Mouse (Mus musculus): Measurements from ENCODE around the gene Stard9. TPM values are rescaled to one million over a fixed set of nuclear protein-coding genes. Genes with fewer than 3 reads are reported as not detected.

The Stard9 gene
- polyA plus RNA-seq, 1 experiment from 2014 or later: 3.6 TPM

DNA sequence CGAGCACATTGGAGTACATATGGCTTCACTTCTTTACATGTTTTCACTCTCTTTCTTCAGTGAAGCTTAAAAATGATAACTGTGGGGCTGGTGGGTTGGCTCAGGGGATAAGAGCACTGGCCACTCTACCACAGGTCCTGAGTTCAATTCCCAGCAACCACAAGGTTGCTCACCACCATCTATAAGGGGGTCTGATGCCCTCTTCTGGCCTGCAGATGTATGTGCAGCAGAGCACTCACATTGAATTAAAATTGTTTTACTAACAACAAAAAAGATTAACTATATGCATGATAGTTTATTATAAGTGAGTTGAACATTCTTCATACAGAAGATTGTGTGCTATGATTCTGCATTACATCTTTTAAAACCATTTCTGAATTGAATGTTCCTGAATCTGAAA, 9.4 kb upstream of the Stard9 start:
- Histone ChIP-seq H3K4me3 (ENCODE audit: low read length) (no peak overlapping the region), H3K36me3 (ENCODE audit: control insufficient read depth, insufficient read depth) (peaks cover 21% of the 10 kb centered on the region), H3K27me3 (ENCODE audit: control insufficient read depth, insufficient read depth, low read length) (no peaks in the 10 kb centered on the region), H3K4me2 (ENCODE audit: low read depth, low read length) (no peak overlapping the region), H3K27ac (ENCODE audit: low read length) (no peak overlapping the region), H3K9me3 (replicated peaks; ENCODE audit: control insufficient read depth, low read length) (no peaks in the 10 kb centered on the region), H3K4me1 (ENCODE audit: control insufficient read depth, insufficient read depth, low read length) (no peaks in the 10 kb centered on the region), H3K9ac (ENCODE audit: low read length) (no peak overlapping the region)
- WGBS: 100% methylated on average over 1 of the region's 1 CpGs
- ATAC-seq (replicated peaks; ENCODE audit: extremely low read depth, insufficient read depth, low FRiP score): no peak

DNA sequence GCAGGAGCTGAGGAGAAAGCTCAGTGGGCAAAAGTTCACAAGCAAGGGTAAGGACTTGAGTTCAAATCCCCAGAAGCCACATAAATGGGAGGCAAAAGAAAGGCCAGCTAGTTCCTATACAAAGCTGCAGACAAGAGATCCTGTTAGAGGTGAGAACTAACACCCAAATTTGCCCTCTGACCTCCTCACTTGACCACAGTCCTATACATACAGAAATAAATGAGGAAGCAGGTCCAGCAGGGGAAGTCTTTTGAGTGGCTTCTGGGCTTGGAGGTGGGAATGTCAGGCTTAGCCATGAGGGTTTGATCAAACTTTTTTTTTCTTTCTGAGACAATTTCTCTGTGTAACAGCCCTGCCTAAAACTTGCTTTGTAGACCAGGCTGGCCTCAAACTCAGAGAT, 6.0 kb upstream of the Stard9 start:
- ATAC-seq (replicated peaks; ENCODE audit: extremely low read depth, insufficient read depth, low FRiP score): no peak
- H3K9me3 ChIP-seq (replicated peaks; ENCODE audit: control insufficient read depth, low read length): no peaks in the 10 kb centered on the region
- H3K9ac ChIP-seq (ENCODE audit: low read length): no peak overlapping the region
- H3K36me3 ChIP-seq (ENCODE audit: control insufficient read depth, insufficient read depth): peaks cover 8% of the 10 kb centered on the region
- no peaks in the 10 kb centered on the region for H3K4me1 ChIP-seq (ENCODE audit: control insufficient read depth, insufficient read depth, low read length)
- no peak overlapping the region for H3K4me3 ChIP-seq (ENCODE audit: low read length)
- H3K27ac ChIP-seq (ENCODE audit: low read length): no peak overlapping the region
- no peaks in the 10 kb centered on the region for H3K27me3 ChIP-seq (ENCODE audit: control insufficient read depth, insufficient read depth, low read length)
- no peak overlapping the region for H3K4me2 ChIP-seq (ENCODE audit: low read depth, low read length)

DNA sequence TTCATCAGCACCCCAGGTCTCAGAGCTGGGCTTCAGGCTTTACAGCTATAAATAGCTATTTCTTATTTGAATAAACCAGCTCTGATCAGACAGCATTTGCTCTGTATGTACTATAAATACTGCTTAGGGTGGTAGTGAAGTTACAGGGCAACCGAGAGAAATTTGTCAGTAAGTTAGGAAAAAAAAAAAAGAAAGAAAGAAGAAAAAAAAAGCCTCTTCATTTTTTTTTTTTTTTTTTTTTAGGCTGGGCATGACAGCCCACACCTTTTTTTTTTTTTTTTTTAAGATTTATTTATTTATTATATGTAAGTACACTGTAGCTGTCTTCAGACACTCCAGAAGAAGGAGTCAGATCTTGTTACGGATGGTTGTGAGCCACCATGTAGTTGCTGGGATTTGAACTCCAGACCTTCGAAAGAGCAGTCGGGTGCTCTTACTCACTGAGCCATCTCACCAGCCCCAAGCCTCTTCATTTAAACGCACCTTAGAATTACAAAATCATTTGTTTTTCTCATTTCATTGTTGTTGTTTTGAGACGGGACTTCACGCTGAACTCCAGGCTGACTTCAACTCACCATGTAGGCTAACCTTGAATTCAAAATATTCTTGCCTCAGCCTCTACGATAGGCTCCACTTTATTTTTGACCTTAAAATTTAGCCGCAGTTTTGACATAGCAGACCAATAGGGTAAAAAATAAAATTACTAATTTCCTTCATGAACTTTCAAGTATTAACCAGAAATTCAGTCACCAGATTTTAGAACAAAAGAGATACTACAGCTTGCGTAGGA, 650 bp upstream of the Stard9 start:
- Histone ChIP-seq H3K4me3 (ENCODE audit: low read length) (peak overlapping the region; percentile 75), H3K4me2 (ENCODE audit: low read depth, low read length) (peak overlapping the region; percentile 66), H3K27me3 (ENCODE audit: control insufficient read depth, insufficient read depth, low read length) (no peaks in the 10 kb centered on the region), H3K27ac (ENCODE audit: low read length) (peak overlapping the region; percentile 42; the same call in 1 of the 2 replicates), H3K9ac (ENCODE audit: low read length) (peak overlapping the region; percentile 57), H3K36me3 (ENCODE audit: control insufficient read depth, insufficient read depth) (peaks cover 3% of the 10 kb centered on the region), H3K9me3 (replicated peaks; ENCODE audit: control insufficient read depth, low read length) (no peaks in the 10 kb centered on the region), H3K4me1 (ENCODE audit: control insufficient read depth, insufficient read depth, low read length) (peaks cover 21% of the 10 kb centered on the region)
- no peak for ATAC-seq (replicated peaks; ENCODE audit: extremely low read depth, insufficient read depth, low FRiP score)
- WGBS: 24% methylated on average over 10 of the region's 10 CpGs

DNA sequence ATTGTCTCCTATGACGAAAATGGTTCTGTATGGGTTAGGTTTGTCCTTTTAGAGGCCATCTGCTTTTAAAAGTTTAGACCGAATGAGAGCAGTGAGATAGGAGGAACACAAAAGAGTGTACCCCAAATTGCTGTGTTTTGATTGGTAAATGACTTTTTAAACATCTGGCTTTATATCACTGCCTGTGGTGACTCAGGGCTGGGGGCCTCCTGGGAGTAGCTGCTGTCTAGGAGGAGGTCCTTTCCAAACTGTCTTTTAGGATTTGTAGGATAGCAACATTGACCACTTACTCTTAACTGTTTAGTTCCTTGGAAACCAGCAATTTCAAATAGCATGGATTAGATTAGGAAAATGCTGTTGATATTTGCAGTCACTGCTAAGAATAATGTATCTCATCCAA, 1.3 kb downstream of the Stard9 start:
- 69% methylated on average over 2 of the region's 2 CpGs for WGBS
- no peak for ATAC-seq (replicated peaks; ENCODE audit: extremely low read depth, insufficient read depth, low FRiP score)
- H3K4me2 ChIP-seq (ENCODE audit: low read depth, low read length): peak overlapping the region; percentile 81
- H3K9ac ChIP-seq (ENCODE audit: low read length): no peak overlapping the region
- no peaks in the 10 kb centered on the region for H3K27me3 ChIP-seq (ENCODE audit: control insufficient read depth, insufficient read depth, low read length)
- no peak overlapping the region; the same call in 1 of the 2 replicates for H3K4me3 ChIP-seq (ENCODE audit: low read length)
- H3K4me1 ChIP-seq (ENCODE audit: control insufficient read depth, insufficient read depth, low read length): peaks cover 21% of the 10 kb centered on the region
- H3K27ac ChIP-seq (ENCODE audit: low read length): no peak overlapping the region
- H3K9me3 ChIP-seq (replicated peaks; ENCODE audit: control insufficient read depth, low read length): no peaks in the 10 kb centered on the region
- H3K36me3 ChIP-seq (ENCODE audit: control insufficient read depth, insufficient read depth): peaks cover 10% of the 10 kb centered on the region

DNA sequence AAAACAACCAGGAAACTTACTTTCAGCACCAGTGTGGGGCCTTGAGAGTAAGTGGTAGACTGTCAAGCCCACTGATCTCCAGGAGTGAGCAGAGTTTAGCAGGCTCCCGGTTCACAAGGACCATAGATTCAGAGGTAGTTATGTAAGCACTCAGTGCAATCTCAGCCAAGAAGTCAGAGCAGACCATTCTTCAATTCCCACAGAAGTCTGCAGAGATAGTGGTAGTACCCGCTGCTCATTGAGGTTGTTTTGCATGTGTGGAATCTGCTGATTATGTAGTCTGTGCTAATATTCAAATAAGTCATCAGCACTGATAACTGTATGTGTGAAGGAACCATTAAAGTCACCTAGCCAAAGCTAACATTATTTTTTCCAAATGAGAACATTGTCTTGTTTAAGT, 1.7 kb downstream of the Stard9 start:
- no peak for ATAC-seq (replicated peaks; ENCODE audit: extremely low read depth, insufficient read depth, low FRiP score)
- H3K36me3 ChIP-seq (ENCODE audit: control insufficient read depth, insufficient read depth): peaks cover 10% of the 10 kb centered on the region
- whole genome bisulfite sequencing: 39% methylated on average over 2 of the region's 2 CpGs
- no peak overlapping the region for H3K9ac ChIP-seq (ENCODE audit: low read length)
- no peaks in the 10 kb centered on the region for H3K9me3 ChIP-seq (replicated peaks; ENCODE audit: control insufficient read depth, low read length)
- H3K4me3 ChIP-seq (ENCODE audit: low read length): no peak overlapping the region
- no peaks in the 10 kb centered on the region for H3K27me3 ChIP-seq (ENCODE audit: control insufficient read depth, insufficient read depth, low read length)
- peak overlapping the region; percentile 17; the same call in 1 of the 2 replicates for H3K4me2 ChIP-seq (ENCODE audit: low read depth, low read length)
- 0 out of 2 replicates have a peak overlapping the region, but pooled peaks have one; percentile 2 for H3K27ac ChIP-seq (ENCODE audit: low read length)
- peaks cover 21% of the 10 kb centered on the region for H3K4me1 ChIP-seq (ENCODE audit: control insufficient read depth, insufficient read depth, low read length)

DNA sequence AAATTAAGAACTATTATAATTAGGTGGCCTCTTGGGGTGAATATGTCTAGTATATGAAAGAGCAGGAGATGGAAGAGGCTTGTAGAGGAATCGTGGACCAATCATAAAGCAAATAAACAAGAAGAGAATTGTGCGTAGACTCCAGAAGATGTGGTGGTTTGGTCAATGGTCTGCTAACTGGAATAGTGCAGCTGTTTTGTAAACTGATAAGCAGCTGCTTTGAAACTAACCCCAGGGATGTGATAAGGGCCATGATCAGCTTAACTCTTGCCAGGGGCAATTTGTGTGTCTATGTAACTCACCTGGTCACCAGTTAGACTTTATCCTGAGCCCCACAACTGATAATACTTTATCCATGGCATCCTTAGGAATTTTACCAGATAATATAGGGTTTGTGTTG, 2.6 kb downstream of the Stard9 start:
- ATAC-seq (replicated peaks; ENCODE audit: extremely low read depth, insufficient read depth, low FRiP score): no peak
- no peak overlapping the region; the same call in 1 of the 2 replicates for H3K4me2 ChIP-seq (ENCODE audit: low read depth, low read length)
- H3K4me1 ChIP-seq (ENCODE audit: control insufficient read depth, insufficient read depth, low read length): peaks cover 21% of the 10 kb centered on the region
- H3K9me3 ChIP-seq (replicated peaks; ENCODE audit: control insufficient read depth, low read length): no peaks in the 10 kb centered on the region
- no peaks in the 10 kb centered on the region for H3K27me3 ChIP-seq (ENCODE audit: control insufficient read depth, insufficient read depth, low read length)
- peaks cover 10% of the 10 kb centered on the region for H3K36me3 ChIP-seq (ENCODE audit: control insufficient read depth, insufficient read depth)
- peak overlapping the region; percentile 39 for H3K27ac ChIP-seq (ENCODE audit: low read length)
- no peak overlapping the region for H3K9ac ChIP-seq (ENCODE audit: low read length)
- H3K4me3 ChIP-seq (ENCODE audit: low read length): no peak overlapping the region
- WGBS: 70% methylated on average over 2 of the region's 2 CpGs

DNA sequence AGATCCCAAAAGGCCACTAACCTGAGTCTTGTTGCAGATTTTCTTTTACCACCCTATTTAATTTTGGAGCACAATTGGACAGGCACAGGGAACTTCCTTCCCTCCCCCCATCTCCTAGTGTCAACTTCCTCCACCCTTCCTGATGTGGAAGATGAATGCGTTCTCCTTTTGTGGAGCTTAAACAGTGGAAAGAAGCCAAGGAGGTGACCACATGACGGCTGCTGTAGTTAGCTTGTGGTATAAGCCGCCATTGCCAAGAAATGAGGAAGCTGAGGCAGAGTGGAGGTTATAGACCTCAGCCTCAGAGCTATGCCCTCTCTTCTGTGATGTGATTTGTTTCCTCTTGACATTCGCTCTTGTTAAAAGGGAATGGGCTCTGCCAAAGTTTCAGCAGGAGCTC, 3.0 kb downstream of the Stard9 start:
- Histone ChIP-seq H3K9ac (ENCODE audit: low read length) (no peak overlapping the region), H3K4me3 (ENCODE audit: low read length) (no peak overlapping the region), H3K4me2 (ENCODE audit: low read depth, low read length) (peak overlapping the region; percentile 4; the same call in 1 of the 2 replicates), H3K9me3 (replicated peaks; ENCODE audit: control insufficient read depth, low read length) (no peaks in the 10 kb centered on the region), H3K36me3 (ENCODE audit: control insufficient read depth, insufficient read depth) (peaks cover 10% of the 10 kb centered on the region), H3K4me1 (ENCODE audit: control insufficient read depth, insufficient read depth, low read length) (peaks cover 21% of the 10 kb centered on the region), H3K27me3 (ENCODE audit: control insufficient read depth, insufficient read depth, low read length) (no peaks in the 10 kb centered on the region), H3K27ac (ENCODE audit: low read length) (peak overlapping the region; percentile 39)
- ATAC-seq (replicated peaks; ENCODE audit: extremely low read depth, insufficient read depth, low FRiP score): no peak
- WGBS: 57% methylated on average over 4 of the region's 4 CpGs

DNA sequence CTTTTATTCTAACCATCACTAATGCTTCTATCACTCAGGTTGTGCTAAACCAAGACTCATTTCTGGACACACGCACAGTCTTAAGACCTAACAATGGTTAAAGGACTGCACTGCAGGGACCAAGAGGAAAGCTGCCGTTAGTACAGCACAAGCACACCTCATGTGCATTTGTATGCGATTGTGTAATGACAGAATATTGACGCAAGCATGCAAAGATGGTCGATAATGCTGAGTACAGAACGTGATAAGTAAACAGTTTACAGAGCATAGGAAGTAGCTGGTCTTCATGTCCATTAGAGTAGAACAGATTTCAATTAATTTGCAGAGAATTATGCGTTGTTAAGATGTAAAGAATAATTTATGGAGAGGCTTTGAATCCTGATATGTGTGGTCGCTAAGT, 11.9 kb downstream of the Stard9 start:
- no peaks in the 10 kb centered on the region for H3K4me1 ChIP-seq (ENCODE audit: control insufficient read depth, insufficient read depth, low read length)
- no peaks in the 10 kb centered on the region for H3K9me3 ChIP-seq (replicated peaks; ENCODE audit: control insufficient read depth, low read length)
- H3K4me3 ChIP-seq (ENCODE audit: low read length): no peak overlapping the region
- no peak for ATAC-seq (replicated peaks; ENCODE audit: extremely low read depth, insufficient read depth, low FRiP score)
- no peak overlapping the region for H3K9ac ChIP-seq (ENCODE audit: low read length)
- H3K27ac ChIP-seq (ENCODE audit: low read length): no peak overlapping the region
- H3K27me3 ChIP-seq (ENCODE audit: control insufficient read depth, insufficient read depth, low read length): no peaks in the 10 kb centered on the region
- 90% methylated on average over 8 of the region's 8 CpGs for WGBS
- no peak overlapping the region for H3K4me2 ChIP-seq (ENCODE audit: low read depth, low read length)
- H3K36me3 ChIP-seq (ENCODE audit: control insufficient read depth, insufficient read depth): no peaks in the 10 kb centered on the region

DNA sequence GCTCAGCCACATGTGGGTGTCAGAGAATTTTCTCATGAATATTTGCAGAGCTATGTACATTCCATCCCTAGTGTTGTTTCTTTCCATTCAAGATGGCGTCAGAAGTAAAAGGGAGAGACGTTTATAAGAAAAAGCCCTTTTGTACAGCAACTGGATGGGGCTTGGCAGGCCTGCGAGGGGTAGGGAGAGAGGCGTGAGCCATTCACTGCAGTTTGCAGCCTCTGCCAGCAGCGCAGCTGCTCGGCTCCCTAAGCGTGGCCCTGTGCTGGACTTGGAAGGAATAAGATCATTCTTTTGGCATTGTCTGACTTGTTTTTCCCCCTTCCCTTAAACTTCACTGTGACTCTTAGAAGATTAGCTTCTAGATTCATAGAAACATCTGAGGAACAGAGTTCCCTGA, 14.9 kb downstream of the Stard9 start:
- Histone ChIP-seq H3K9me3 (replicated peaks; ENCODE audit: control insufficient read depth, low read length) (no peaks in the 10 kb centered on the region), H3K36me3 (ENCODE audit: control insufficient read depth, insufficient read depth) (no peaks in the 10 kb centered on the region), H3K4me2 (ENCODE audit: low read depth, low read length) (no peak overlapping the region), H3K27ac (ENCODE audit: low read length) (peak overlapping the region; percentile 32; the same call in 1 of the 2 replicates), H3K27me3 (ENCODE audit: control insufficient read depth, insufficient read depth, low read length) (no peaks in the 10 kb centered on the region), H3K4me3 (ENCODE audit: low read length) (no peak overlapping the region), H3K4me1 (ENCODE audit: control insufficient read depth, insufficient read depth, low read length) (no peaks in the 10 kb centered on the region), H3K9ac (ENCODE audit: low read length) (no peak overlapping the region)
- peak; percentile 78 for ATAC-seq (replicated peaks; ENCODE audit: extremely low read depth, insufficient read depth, low FRiP score)
- WGBS: 60% methylated on average over 7 of the region's 7 CpGs
